Mouse (Mus musculus) central nervous system, embryonic 18 days (tissue): Measurements from ENCODE around the gene Rita1. TPM values are rescaled to one million over a fixed set of nuclear protein-coding genes. Genes with fewer than 3 reads are reported as not detected.

Source experiments
- polyA plus RNA-seq: library from polyadenylated mRNA; depleted of rRNA; stranded (reverse); fragments of >200 nt; gene quantifications from 2 replicates; pipeline ENCODE4 v1.2.3, GENCODE M21; 2012; rRNA removed

The Rita1 gene
- 37.6 and 40.1 TPM in 2 replicates for polyA plus RNA-seq

GRCm38 (mm10) chr5:120612442-120612821 is at the start of gene Rita1, which contains the start of gene Ddx54:
Gene Rita1, minus strand, starts transcription at chr5:120612589.
Gene Ddx54, plus strand, starts transcription at chr5:120612739.

GRCm38 (mm10) chr5:120648569-120649373 is 36.4 kb upstream of the Rita1 start, which contains the start of gene Rasal1:
Gene Rasal1, plus strand, starts transcription at chr5:120648812.

GRCm38 (mm10) chr5:120634131-120634530 is 21.7 kb upstream of the Rita1 start, which contains the start of gene Cfap73:
Gene Cfap73, minus strand, starts transcription at chr5:120634235.

GRCm38 (mm10) chr5:120588569-120589094 is 23.8 kb downstream of the Rita1 start, which contains the start of the genes Tpcn1 and Iqcd:
Gene Tpcn1, minus strand, starts transcription at chr5:120588673.
Gene Iqcd, plus strand, starts transcription at chr5:120589016.

Other genes starting within 250 kb of the Rita1 start
- 4.1 and 5.0 TPM in 2 replicates for gene Lhx5, start 180.9 kb downstream of the Rita1 start, polyA plus RNA-seq
- 5.0 and 7.5 TPM in 2 replicates for gene Sdsl, start 139.8 kb downstream of the Rita1 start, polyA plus RNA-seq
- 0.05 and 0.13 TPM in 2 replicates for gene Sds, start 136.1 kb downstream of the Rita1 start, polyA plus RNA-seq
- gene Plbd2, start 109.0 kb downstream of the Rita1 start, polyA plus RNA-seq = 13.7 and 17.5 TPM in 2 replicates
- gene Slc8b1, start 101.4 kb downstream of the Rita1 start, polyA plus RNA-seq = 2.5 TPM in 2 replicates
- 18.5 and 23.3 TPM in 2 replicates for gene Tpcn1, start 23.9 kb downstream of the Rita1 start, polyA plus RNA-seq
- gene Iqcd, start 23.6 kb downstream of the Rita1 start, polyA plus RNA-seq = 1.9 and 2.6 TPM in 2 replicates
- gene Ddx54, start 150 bp upstream of the Rita1 start, polyA plus RNA-seq = 32.8 and 37.0 TPM in 2 replicates
- 0.56 and 0.71 TPM in 2 replicates for gene Cfap73, start 21.6 kb upstream of the Rita1 start, polyA plus RNA-seq
- 18.6 and 23.8 TPM in 2 replicates for gene Rasal1, start 36.2 kb upstream of the Rita1 start, polyA plus RNA-seq
- 119 and 137 TPM in 2 replicates for gene Dtx1, start 99.3 kb upstream of the Rita1 start, polyA plus RNA-seq
- gene Oas2, start 137.3 kb upstream of the Rita1 start, polyA plus RNA-seq = 0.62 and 1.3 TPM in 2 replicates
- 0.22 and 0.47 TPM in 2 replicates for gene Oas3, start 165.1 kb upstream of the Rita1 start, polyA plus RNA-seq
- gene Oas1e, start 182.9 kb upstream of the Rita1 start, polyA plus RNA-seq = 0.16 and 0.22 TPM in 2 replicates
- 0.65 and 0.99 TPM in 2 replicates for gene Oas1c, start 199.9 kb upstream of the Rita1 start, polyA plus RNA-seq
- 0.05 TPM in 1 of 2 replicates, not detected in the other for gene Oas1f, start 234.8 kb upstream of the Rita1 start, polyA plus RNA-seq
- gene Oas1h, start 248.8 kb upstream of the Rita1 start, polyA plus RNA-seq = not detected in 2 replicates